Mouse (Mus musculus): Measurements from ENCODE around the gene H60c. TPM values are rescaled to one million over a fixed set of nuclear protein-coding genes. Genes with fewer than 3 reads are reported as not detected.
"Not testable (repeated sequence)": the region's sequence is repeated elsewhere in the genome, so short reads cannot be mapped to it uniquely, and the experiment has no call there.

H60c gene
- polyA plus RNA-seq, 1 experiment = not detected

DNA sequence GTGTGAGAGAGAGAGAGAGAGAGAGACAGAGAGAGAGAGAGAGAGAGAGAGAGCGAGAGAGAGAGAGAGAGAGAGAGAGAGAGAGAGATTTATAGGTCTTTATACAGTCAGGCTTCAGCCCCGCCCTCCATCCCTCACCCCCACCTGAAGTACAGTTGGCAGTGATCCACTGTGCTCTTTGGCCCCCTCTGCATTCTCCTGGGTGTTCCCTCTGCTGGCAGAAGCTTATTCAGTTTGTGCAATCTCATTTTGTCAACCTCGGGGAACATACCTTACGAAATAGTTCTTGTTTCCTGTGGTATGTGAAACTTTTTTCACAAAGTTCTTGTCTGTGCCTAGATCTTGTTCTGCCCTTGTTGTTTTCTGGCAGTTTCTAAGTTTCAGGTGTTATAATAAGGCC lies 3.5 kb upstream of the H60c start:
- H3K27ac ChIP-seq (ENCODE audit: insufficient read depth, low read length) = no peak overlapping the region
- 15% methylated on average over 3 of the region's 4 CpGs for WGBS
- no peak for DNase-seq (ENCODE audit: low read depth in 1 of 2, low spot score in 2 of 2)
- H3K27me3 ChIP-seq (ENCODE audit: control insufficient read depth, insufficient read depth, low read length) = no peaks in the 10 kb centered on the region
- H3K4me3 ChIP-seq (ENCODE audit: extremely low read depth, insufficient read depth, insufficient read length) = no peak overlapping the region
- no peaks in the 10 kb centered on the region for H3K36me3 ChIP-seq (ENCODE audit: control insufficient read depth, insufficient read depth, low read length)
- no peak for TF ChIP-seq CTCF (IDR thresholded peaks at IDR 0.05; ENCODE audit: extremely low read depth, insufficient read depth, insufficient read length, insufficient replicate concordance)
- no peak for TF ChIP-seq POLR2A (IDR thresholded peaks at IDR 0.05; ENCODE audit: low read depth, low read length)
- H3K4me1 ChIP-seq (ENCODE audit: control insufficient read depth, insufficient read depth, insufficient read length) = no peaks in the 10 kb centered on the region

DNA sequence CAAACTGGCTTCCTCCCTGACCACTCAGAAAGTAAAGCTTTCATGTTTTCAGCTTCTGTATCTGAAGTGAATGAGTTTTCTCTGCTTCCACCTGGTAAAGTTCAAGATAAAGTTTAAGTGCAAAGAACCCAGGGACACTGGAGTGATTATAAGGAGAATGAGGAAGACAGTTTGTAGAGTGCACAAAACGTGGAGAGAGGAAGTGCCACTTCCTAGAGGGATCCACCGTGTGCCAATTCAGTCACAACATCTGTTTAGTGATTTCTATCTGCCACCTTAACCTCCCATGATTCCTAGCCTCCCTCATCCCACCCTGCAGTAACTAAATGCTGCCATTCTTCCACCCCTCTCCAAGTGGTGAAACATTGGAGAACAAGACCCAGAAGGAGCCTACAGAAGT lies 842 bp downstream of the H60c start:
- TF ChIP-seq CTCF (IDR thresholded peaks at IDR 0.05; ENCODE audit: extremely low read depth, insufficient read depth, insufficient read length, insufficient replicate concordance) = no peak
- TF ChIP-seq POLR2A (IDR thresholded peaks at IDR 0.05; ENCODE audit: low read depth, low read length) = no peak
- Histone ChIP-seq H3K27me3 (ENCODE audit: control insufficient read depth, insufficient read depth, low read length) (no peaks in the 10 kb centered on the region), H3K27ac (ENCODE audit: insufficient read depth, low read length) (no peak overlapping the region), H3K4me3 (ENCODE audit: extremely low read depth, insufficient read depth, insufficient read length) (no peak overlapping the region), H3K36me3 (ENCODE audit: control insufficient read depth, insufficient read depth, low read length) (no peaks in the 10 kb centered on the region), H3K4me1 (ENCODE audit: control insufficient read depth, insufficient read depth, insufficient read length) (no peaks in the 10 kb centered on the region)
- DNase-seq (ENCODE audit: low read depth in 1 of 2, low spot score in 2 of 2) = no peak
- 3% methylated on average over 2 of the region's 2 CpGs for WGBS

DNA sequence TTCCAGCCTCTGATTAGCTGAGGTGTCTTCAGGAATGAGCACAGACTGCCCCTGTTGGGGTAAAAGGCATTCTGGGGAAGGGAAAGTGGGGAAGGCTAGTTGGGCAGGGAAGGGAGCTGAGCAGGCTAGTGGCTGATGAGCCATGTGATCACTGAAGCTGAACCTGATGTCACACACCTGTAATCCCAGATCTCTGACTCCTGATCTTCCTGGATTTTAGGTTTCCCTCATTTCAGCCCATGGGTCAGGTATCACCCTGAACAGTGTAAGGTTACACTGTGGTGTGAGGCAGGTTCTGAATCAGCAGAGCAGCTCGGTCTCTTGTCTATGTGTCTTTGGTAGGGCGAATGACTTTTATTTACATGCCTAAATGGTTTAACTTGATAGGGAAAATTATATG lies 4.8 kb downstream of the H60c start:
- WGBS = 85% methylated on average over 2 of the region's 2 CpGs
- Histone ChIP-seq H3K27me3 (ENCODE audit: control insufficient read depth, insufficient read depth, low read length) (no peaks in the 10 kb centered on the region), H3K4me3 (ENCODE audit: extremely low read depth, insufficient read depth, insufficient read length) (no peak overlapping the region), H3K27ac (ENCODE audit: insufficient read depth, low read length) (no peak overlapping the region), H3K36me3 (ENCODE audit: control insufficient read depth, insufficient read depth, low read length) (no peaks in the 10 kb centered on the region), H3K4me1 (ENCODE audit: control insufficient read depth, insufficient read depth, insufficient read length) (no peaks in the 10 kb centered on the region)
- TF ChIP-seq CTCF (IDR thresholded peaks at IDR 0.05; ENCODE audit: extremely low read depth, insufficient read depth, insufficient read length, insufficient replicate concordance) = no peak
- TF ChIP-seq POLR2A (IDR thresholded peaks at IDR 0.05; ENCODE audit: low read depth, low read length) = no peak
- no peak for DNase-seq (ENCODE audit: low read depth in 1 of 2, low spot score in 2 of 2)

DNA sequence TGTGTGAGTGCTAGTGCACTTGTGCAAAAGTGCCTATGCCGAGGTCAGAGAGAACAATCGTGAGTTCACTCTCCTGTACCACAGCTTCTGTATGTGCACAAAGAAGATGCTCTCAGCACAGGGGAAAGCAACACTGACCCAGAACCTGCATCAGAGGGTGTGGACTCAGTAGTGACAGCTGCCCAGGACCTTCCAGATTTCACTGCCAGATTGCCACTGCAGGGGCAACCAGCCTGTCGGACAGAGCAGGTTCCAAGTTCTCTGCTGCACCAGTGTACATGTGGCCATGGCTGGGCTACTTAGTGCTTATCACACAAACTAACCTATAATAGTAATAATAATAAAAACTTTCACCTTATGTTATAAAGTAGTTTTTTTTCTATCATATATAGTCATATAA lies 10.2 kb downstream of the H60c start:
- no peak overlapping the region for H3K4me3 ChIP-seq (ENCODE audit: extremely low read depth, insufficient read depth, insufficient read length)
- 89% methylated on average over 3 of the region's 3 CpGs for WGBS
- no peaks in the 10 kb centered on the region for H3K4me1 ChIP-seq (ENCODE audit: control insufficient read depth, insufficient read depth, insufficient read length)
- H3K27ac ChIP-seq (ENCODE audit: insufficient read depth, low read length) = no peak overlapping the region
- H3K36me3 ChIP-seq (ENCODE audit: control insufficient read depth, insufficient read depth, low read length) = no peaks in the 10 kb centered on the region
- no peak for TF ChIP-seq CTCF (IDR thresholded peaks at IDR 0.05; ENCODE audit: extremely low read depth, insufficient read depth, insufficient read length, insufficient replicate concordance)
- no peak for TF ChIP-seq POLR2A (IDR thresholded peaks at IDR 0.05; ENCODE audit: low read depth, low read length)
- no peak for DNase-seq (ENCODE audit: low read depth in 1 of 2, low spot score in 2 of 2)
- H3K27me3 ChIP-seq (ENCODE audit: control insufficient read depth, insufficient read depth, low read length) = no peaks in the 10 kb centered on the region

DNA sequence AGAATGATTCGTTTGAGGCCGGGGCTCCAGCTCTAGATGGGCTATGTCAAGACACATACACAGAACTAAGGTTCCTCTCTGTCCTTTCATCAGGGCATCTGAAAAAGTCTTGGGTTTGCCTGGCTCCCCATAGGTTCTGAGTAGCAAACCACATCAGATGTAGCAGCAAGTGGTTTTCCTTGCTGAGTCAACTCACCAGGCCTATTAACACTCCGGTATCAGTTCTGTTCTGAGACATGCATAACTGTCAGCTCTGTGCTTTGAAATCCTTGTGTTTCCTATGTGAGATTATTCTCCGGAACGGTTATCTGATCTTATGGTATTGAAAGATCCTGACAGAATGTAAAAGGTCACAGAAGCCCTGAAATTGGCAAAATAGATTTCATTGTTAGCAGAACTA lies 29.1 kb downstream of the H60c start:
- DNase-seq (ENCODE audit: low read depth in 1 of 2, low spot score in 2 of 2); H3K4me1 ChIP-seq (ENCODE audit: control insufficient read depth, insufficient read depth, insufficient read length); H3K36me3 ChIP-seq (ENCODE audit: control insufficient read depth, insufficient read depth, low read length); H3K27me3 ChIP-seq (ENCODE audit: control insufficient read depth, insufficient read depth, low read length); H3K27ac ChIP-seq (ENCODE audit: insufficient read depth, low read length); H3K4me3 ChIP-seq (ENCODE audit: extremely low read depth, insufficient read depth, insufficient read length): not testable (repeated sequence)
- WGBS = 44% methylated on average over 5 of the region's 5 CpGs

DNA sequence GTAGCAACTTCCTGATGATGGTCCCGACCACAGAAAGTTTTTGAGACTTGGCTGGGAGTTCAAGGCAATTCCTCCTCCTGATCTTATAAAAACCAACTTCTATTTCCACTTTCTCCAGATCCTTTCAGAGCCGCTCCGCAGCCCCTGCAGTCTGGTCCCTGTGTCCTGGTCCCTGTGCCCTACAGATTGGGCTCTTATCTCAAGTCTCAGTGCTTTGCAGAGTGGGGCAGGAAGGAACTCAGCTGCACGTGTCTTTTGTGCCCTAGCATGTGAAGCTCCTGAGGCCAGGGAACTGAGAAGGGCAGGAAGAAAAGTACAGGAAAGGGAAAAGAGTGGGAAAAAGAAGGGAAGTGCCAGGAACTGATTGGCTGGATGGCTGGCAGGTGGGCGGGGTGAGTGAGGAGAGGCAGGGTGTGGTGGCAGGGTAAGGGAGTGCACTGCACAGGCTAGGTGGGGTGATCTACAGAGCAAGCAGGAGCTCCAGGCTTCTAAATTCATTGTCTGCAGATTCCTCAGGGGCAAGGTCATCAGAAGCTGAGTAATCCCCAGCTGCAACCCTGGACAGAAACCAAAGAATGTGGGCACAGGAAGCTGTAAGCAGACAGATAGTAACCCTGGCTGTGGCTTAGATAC lies 30.8 kb downstream of the H60c start:
- no peaks in the 10 kb centered on the region for H3K36me3 ChIP-seq (ENCODE audit: control insufficient read depth, insufficient read depth, low read length)
- no peaks in the 10 kb centered on the region for H3K4me1 ChIP-seq (ENCODE audit: control insufficient read depth, insufficient read depth, insufficient read length)
- H3K27ac ChIP-seq (ENCODE audit: insufficient read depth, low read length) = no peak overlapping the region
- no peak overlapping the region for H3K4me3 ChIP-seq (ENCODE audit: extremely low read depth, insufficient read depth, insufficient read length)
- no peaks in the 10 kb centered on the region for H3K27me3 ChIP-seq (ENCODE audit: control insufficient read depth, insufficient read depth, low read length)
- no peak for DNase-seq (ENCODE audit: low read depth in 1 of 2, low spot score in 2 of 2)
- 45% methylated on average over 5 of the region's 5 CpGs for WGBS
- no peak for TF ChIP-seq POLR2A (IDR thresholded peaks at IDR 0.05; ENCODE audit: low read depth, low read length)
- TF ChIP-seq CTCF (IDR thresholded peaks at IDR 0.05; ENCODE audit: extremely low read depth, insufficient read depth, insufficient read length, insufficient replicate concordance) = no peak

DNA sequence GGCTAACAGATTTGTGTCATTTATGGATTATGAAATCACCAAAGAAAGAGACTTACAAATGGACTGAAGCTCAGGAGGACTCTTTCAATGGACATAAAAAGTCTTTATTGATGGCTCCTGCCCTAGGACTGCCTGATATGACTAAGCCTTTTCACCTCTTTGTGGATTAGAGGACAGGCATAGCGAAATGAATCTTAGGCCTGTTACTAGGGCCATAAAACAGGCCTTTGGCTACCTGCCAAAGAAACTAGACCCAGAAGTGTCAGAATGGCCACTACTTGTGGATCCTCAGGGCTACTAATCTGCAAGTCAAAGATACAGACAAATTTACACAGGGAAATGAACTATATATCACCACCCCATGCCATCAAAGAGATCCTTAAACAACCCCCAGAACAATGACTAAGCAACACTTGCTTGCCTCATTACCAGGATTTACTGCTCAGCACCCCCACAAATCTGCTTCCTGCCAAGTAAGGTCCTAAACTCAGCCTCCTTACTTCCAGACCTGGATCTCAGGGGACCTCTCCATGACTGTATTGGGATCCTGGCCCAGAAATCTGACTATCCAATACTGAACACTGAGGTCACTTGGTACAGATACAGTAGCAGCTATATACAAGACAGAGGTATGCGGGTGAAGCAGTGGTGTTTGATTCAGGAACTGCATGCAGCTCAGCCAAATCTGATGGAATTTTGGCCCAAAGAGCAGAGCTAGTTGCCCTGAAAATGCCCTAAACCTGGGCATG lies 39.0 kb downstream of the H60c start:
- Histone ChIP-seq H3K4me3 (ENCODE audit: extremely low read depth, insufficient read depth, insufficient read length) (no peak overlapping the region), H3K27me3 (ENCODE audit: control insufficient read depth, insufficient read depth, low read length) (no peaks in the 10 kb centered on the region), H3K4me1 (ENCODE audit: control insufficient read depth, insufficient read depth, insufficient read length) (no peaks in the 10 kb centered on the region), H3K27ac (ENCODE audit: insufficient read depth, low read length) (no peak overlapping the region), H3K36me3 (ENCODE audit: control insufficient read depth, insufficient read depth, low read length) (no peaks in the 10 kb centered on the region)
- no peak for TF ChIP-seq POLR2A (IDR thresholded peaks at IDR 0.05; ENCODE audit: low read depth, low read length)
- TF ChIP-seq CTCF (IDR thresholded peaks at IDR 0.05; ENCODE audit: extremely low read depth, insufficient read depth, insufficient read length, insufficient replicate concordance) = no peak
- no peak for DNase-seq (ENCODE audit: low read depth in 1 of 2, low spot score in 2 of 2)
- WGBS = 75% methylated on average over 2 of the region's 2 CpGs

Other genes starting within 250 kb of the H60c start
- gene Ppp1r14c, start 98.3 kb upstream of the H60c start, polyA plus RNA-seq (2012; rRNA removed) = 0.02 TPM in 1 of 2 replicates, not detected in the other